Mouse (Mus musculus) retina, embryonic 14.5 days (tissue): ENCODE data around the gene Zc3h15.
"Not testable (repeated sequence)": the region's sequence is repeated elsewhere in the genome, so short reads cannot be mapped to it uniquely, and the experiment has no call there.

ENCODE experiments used
- DNase-seq: peaks from one replicate; pipeline ENCODE4 v3.0.0-alpha.2; 2015; ENCODE audit warnings: low spot score

Zc3h15 gene

DNA sequence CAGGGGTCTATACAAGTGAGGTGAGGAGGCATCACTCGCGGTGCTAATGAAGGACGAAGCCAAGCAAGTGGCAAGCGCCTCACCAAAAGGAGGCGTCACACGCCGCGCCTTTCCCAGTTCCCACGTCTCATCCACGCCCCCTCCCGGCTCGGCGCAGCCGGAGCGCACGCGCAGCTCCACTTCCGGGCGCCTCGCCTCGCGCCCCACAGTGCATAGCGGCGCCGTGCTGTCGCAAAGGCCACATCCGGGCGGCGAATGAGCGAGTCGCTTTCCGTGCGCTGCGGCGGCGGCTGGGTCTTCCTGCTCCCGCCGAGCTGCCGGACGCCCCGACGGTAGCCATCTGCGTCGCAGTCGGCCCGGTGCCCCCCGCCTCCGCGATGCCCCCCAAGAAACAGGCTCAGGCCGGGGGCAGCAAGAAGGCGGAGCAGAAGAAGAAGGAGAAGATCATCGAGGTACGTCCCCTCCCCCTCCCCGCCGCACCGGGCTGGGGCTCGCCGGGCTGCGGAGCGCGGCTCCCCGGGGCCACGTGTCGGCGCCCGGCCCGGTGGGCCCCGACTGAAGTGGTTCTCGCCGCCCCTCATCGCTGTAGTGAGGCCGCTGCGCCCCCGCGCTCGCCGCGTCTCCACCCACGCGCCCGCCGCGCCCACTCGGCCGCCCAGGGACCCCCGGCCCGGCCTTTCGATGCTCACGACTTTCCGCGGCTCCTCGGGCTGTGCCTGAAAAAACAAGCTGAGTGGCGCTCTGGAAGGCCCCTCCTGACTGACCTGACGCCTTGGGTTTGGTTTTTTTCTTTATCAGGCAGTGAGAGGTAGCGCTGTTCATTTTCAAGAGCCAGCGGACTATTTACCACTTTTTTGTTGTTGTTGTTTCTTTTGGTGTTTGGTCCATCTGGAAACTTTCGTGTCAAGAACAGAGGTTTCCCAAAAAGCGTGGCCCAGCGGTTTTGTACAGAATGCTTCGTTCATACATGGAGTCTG, at the start of gene Zc3h15:
Gene Zc3h15, plus strand, starts transcription at position 160 of the 977 bp plus-strand sequence.
- peak; percentile 97 for DNase-seq

DNA sequence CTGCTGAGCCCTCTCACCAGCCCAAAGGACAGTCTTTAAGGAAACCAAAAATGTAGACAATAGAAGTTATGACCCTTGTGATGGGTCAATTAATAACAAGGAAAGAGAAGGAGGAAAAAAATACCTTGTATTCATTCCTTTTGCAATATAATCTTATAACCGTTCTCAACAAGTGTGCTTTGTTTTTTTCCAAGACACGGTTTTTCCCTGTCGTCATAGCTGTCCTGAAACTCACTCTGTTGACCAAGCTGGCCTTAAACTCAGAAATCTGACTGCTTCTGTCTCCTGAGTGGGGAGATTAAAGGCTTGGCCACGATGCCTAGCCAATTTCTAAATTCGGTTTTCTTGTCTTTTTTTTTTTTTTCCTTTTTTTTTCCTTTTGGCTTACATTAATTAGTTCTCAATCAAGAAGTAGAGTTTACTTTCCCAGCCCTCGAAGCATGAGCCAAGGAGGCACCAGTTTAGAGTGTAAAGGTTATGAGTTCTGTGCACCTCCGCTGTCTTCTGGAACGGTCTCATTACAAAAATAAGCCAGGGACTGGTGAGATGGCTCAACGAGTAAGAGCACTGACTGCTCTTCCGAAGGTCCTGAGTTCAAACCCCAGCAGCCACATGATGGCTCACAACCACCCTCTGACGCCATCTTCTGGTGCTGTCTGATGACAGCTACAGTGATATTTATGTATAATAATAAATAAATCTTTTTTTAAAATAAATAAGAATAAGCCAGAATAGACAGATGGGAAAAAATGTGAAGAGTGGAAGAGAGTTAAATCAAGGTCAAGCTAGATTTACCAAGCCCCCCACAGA, 23.5 kb upstream of the Zc3h15 start:
- DNase-seq: no peak

DNA sequence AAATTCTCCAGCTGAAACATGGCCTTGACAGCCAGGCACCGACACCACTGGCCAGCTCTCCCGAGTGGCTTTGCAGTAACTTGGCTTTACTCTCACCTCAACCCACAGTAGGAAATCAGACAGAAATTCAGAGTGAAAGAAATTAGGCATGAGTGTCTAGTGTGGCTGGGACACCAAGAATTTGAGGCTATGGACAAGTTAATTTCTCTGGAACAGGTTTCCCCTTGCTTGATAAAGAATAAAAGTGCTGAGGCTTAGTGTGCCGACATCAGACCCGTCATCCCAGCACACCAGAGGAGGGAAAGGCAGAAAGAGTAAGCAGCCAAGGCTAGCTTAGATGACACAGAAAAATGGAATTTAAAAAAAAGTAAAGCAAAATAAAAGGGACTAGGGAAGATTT, 22.7 kb upstream of the Zc3h15 start:
- DNase-seq: no peak

DNA sequence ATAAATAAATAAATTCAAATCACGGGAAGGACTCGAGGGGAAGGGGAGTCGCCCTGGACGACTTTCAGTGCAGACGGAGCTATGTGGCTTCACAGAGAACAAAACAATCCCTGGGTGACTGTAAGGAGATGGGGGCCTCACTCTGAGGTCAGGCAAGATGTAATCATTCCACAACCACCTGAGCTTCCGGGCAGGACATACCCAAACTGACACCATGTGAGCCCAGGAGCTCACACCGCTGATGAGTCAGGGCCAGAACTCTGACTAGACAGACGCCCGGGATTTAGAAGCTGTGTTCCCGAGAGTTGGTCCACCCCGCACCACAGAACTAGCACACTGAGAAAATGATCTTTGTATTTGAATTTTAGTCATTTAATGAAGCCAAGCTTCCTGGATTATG, 21.4 kb upstream of the Zc3h15 start:
- no peak for DNase-seq

DNA sequence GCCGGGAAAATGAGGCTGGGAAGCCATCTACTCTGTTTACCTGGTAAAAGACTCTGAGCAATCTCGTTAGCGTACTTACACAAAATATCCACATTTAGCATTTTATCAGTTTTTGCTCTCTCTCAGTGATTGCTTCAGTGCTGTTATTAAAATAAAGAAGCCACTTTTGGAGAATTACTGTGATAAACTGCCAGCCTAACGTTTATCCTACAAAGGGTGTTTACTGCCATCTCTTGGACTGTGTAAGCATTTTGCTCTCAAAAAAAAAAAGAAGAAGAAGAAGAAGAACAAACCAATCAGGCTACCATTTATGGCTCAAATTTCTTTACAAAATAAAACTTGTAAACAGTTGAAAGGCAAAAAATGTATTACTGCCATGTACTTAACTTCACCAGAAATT, 20.2 kb upstream of the Zc3h15 start:
- no peak for DNase-seq

DNA sequence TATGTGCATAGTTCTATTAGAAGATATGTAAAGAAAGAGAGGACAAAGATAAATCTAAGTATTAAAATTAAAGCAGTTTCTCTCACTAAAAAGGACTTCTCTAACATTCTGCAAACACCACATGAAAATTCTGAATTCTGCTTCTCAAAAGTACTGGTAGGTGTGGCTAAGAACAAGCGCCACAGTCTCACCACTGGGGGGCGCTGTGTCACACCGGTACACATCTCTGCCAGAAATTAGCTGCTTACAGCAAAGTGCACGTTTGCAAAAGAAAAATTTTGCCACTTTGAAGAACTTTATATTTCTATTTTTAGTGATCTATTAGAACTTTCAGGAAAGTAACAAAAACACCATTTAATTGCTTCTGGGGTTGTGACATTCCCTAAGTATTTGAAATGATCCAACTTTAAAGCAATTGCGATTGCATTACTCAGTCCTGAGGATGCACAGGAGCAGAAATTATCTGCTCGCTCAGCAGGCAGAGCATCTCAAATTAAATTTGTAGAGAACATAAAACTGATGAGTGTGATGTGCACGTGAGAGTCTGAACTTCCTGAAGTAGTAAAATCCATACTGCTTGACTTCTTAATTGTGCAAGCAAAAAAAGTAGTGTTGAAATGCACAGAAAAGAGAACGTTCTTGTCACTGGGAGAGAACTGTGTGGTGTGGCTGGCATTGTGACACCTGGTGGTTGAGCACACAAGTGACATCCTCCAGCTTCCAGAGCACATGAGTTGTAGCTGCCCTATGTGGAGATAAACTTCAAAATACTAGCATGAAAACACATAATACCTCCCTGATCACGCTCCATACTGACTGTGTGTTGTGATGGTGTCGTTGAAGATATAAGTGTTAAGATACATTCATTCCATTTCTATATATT, 18.8 kb upstream of the Zc3h15 start:
- DNase-seq: peak; percentile 85

DNA sequence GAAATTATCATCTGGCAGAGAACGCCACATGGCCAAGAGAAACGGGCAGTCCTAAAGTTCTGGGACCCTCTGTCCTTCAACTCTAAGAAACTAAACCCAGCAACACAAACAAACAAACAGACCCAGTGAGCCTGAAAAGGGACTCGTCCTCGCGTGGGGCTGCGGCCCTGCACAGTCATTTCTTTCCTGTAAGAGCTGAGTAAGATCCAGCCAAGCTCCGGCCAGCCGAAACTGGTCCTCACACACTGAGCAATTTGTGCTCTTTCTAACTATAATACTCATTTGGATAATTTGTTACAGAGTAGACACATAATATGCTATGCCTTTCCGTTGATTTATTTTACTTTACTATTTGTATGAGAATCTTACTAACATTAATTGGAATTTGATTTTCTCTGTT, 17.4 kb upstream of the Zc3h15 start:
- no peak for DNase-seq

DNA sequence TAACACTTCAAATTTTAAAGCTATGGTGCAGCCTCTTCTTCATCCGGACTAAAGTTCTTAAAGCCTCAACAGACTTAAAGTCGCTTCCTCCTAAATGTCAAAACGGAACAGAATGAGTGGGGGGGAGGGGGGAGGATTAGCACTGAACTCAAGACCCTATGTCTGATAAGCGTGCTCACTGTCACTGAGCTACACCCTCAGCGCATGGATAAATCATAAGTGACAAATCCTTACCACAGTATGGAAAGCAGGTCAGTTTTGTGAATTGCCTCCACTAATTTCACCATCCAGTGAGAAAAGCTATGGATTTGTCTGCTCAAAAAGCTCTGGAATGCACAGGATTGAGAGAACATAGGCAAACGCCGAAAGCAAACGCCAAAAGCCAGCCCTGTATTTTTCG, 16.7 kb upstream of the Zc3h15 start:
- peak; percentile 27 for DNase-seq

DNA sequence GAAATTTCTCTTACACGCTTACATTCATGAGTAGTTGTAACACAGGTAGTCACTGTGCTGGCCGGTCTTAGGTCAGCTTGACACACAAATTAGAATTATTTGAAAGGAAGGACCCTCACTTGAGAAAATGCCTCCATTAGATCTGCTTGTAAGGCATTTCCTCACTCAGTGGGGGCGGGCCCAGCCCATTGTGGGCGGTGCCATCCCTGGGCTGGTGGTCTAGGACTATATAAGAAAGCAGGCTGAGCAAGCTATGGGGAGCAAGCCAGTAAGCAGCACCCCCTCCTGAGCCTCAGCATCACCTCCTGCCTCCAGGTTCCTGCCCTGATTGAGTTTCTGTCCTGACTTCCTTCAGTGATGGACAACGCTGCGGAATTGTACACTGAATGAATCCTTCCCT, 16.3 kb upstream of the Zc3h15 start:
- no peak for DNase-seq

DNA sequence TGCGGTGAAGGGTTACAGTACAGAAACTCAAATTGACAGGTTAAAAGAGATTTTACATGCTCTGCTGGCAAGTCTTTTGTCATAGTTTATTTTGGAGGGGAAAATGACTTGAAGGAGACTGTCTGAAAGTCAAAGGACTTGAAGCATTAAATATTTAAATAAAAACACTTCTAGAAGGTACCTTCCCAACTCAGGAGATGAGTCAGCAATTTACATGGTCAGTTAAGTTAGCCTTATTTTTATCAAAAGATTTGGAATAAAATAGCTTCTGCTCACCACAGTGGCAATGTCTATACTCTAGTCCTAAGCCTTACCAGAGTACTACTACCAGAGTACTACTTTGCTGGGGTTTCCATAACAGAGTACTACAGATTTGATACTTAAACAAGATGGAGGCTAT, 2.2 kb upstream of the Zc3h15 start:
- no peak for DNase-seq

DNA sequence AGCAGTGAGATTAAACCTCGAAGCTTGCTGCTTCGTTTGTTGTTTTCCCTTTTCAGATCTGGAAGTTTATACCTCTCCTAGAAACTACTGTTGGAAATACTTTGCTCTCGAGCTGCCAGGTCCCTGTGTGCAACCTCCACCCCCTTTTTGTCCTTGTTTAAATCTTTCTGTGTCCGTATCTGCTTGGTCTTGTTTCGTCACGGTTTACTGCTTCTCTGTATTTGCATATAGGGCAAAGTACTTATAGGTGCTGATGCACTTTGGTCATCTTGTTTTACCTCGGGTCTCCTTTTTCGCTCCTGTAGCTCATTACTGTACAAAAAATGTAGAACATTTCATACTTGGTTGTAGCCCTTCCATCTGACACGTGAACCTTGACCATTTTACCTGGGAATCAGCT, 4.7 kb downstream of the Zc3h15 start:
- no peak for DNase-seq

DNA sequence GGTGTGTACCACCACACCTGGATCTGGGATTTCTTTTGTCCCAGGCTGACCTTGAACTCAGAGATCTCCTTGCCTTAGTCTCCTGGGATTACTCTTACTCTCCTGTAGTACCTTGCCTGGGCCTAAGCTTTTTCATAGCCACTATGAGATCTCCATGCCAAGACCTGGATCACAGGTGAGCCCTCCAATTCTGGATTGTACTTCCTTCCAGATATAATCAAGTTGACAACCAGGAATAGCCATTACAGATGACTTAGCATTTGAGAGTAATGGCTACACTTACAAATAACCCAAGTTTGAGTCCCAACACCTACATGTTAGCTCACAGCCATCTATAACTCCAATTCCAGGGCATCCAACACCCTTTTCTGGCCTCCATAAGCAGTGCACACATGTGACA, 8.4 kb downstream of the Zc3h15 start:
- no peak for DNase-seq

DNA sequence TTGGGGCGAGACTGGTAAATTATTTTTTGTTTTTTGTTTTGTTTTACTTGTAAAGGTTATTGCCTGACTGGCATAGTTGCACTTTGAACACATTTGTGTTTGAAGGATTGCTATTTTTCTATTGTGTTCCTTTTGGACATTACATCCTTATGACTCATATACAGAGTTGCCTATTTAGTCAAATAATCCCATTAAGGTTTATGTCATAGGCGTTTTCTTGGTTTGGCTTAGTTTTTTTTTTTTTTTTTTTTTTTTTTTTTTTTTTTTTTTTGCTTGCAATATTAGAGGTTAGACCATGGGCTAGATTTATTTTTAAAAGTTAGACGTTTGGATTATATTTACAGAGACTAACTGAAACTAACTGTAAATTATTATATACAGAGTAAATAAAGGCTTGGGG, 15.0 kb downstream of the Zc3h15 start:
- no peak for DNase-seq

DNA sequence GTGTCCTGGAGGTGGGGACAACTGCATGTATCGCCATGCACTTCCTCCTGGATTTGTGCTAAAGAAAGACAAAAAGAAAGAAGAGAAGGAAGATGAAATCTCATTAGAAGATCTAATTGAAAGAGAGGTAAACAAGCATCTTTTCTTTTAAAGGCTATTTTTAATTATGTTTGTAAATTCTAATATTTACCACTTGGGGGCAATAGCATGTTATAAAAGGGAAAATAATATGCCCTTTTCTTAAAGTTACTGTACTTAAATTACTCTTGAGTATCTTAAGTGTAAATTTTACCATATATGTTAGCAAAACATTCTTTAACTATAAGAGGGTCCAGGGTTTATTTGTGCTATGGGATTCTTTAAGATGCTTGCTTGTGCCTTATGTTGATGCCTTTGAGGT, 15.9 kb downstream of the Zc3h15 start:
- no peak for DNase-seq

DNA sequence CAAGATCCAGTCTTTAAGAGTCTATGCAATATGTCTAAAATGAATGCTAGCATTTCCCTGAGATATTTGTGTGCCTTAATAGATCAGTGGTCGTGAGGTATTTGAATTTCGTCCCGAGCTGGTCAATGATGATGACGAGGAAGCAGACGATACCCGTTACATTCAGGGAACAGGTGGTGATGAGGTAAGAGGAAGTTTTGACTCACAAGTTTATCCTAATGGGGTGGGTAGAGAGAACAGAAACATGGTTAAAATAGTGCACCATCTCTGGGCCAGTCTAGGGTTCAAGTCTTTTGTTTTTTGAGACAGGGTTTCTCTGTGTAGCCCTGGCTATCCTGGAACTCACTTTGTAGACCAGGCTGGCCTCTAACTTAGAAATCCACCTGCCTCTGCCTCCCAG, 17.1 kb downstream of the Zc3h15 start:
- DNase-seq: no peak

DNA sequence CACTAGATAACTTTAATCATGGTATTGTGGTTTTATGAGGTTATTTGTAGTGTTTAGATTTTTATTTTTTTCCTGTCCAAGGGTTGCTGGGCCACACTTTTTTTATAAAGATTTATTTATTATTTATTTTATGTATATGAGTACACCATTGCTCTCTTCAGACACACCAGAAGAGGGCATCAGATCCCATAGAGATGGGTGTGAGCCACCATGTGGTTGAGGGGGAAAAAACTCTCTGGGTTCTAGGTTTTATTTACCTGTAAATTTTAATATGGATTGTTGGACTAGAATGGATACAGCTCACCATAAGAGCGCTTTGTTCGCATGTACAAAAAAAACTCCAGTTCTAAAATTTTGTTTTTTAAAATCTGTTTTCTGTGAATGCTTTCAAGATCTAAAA, 20.8 kb downstream of the Zc3h15 start:
- not testable (repeated sequence) for DNase-seq

DNA sequence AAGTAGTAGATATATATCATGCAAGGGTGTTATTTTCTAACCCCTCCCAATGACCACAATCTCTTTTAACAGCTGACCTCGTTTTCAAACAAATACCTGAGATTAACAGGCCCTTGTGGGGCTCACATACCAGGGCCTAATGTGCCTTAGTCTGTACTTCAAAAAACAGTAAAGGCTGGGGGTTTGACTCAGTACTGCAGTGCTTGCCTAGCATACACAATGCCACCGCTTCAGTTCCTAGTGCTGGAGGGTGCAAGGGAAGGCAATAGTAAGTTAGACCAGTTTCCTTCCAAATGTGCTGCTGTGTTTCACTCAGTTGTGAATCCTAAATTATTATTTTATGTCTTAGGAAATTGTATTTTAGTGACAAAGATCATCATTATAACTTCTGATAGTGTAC, 23.2 kb downstream of the Zc3h15 start:
- DNase-seq: no peak

DNA sequence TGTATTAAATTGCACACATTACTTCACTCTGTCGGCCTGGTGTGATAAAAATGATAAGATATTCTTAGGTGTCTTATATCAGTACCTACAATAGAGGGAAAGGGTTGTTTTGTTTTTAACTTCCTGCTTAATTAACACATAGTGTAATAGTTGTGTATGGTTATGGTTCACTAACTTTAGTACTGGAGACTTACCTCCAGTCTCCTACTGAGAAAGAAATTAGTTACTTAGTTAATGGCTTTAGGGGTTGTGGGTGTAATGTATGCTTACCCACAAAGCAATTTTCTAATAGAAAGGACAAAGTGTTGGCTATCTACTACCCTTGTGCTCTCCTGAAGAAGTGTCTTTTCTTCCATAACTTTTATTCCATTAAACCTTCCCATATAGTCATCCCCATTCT, 23.8 kb downstream of the Zc3h15 start:
- no peak for DNase-seq

DNA sequence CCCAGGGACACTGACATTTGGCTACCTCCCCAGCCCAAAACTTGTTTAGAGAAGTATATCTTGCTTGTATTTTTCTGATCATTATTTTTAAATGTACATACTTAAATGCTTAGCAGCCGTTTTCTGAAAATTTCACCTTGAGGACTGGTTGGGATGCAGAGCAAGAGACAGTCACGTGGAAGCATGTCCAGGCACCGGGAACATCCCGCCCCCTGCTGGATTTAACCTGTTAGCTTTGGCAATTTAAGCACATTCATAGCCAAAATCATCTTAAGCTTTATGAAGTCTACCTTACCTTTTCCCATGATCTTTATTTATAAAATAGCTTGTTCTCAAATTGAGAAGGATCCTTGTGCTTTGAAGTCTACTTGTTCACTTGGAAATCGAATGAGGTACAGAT, 25.8 kb downstream of the Zc3h15 start:
- DNase-seq: no peak

DNA sequence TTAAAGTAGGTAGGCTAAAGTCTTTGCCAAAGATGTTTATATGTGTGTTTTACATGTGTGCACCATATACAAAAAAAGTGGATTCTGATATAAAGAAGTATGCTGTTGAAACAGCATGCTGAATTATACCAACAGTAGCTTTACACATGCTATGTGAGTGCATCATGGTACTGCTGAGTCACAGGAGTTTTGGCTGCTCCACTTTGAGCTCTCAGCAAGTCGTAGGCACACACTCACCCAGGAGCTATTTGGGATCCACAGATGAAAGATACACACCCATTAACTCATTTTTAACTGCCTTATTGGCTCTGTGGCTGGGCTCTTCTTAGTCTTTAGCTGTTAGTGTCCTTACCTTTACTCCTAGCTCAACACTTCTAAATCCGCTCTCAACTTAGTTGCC, 27.6 kb downstream of the Zc3h15 start:
- DNase-seq: no peak

DNA sequence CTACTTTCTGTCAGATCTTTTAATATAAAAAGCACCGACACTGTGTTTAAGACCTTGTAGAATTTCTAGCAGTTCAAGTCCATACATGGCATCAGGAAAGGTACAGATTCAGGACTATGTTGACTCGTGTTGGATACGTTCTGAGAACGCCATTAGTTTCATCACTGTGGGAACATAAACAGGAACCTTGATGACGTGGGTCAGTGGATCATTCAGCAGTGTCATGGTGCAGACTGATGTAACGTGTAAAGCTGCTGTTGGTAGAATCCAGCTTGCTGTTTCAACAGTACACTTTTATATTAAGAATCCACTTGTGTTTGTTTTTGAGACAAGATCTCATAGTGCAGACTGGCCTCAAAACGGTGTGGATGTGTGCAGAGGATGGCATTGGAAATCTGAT, 28.8 kb downstream of the Zc3h15 start:
- no peak for DNase-seq

DNA sequence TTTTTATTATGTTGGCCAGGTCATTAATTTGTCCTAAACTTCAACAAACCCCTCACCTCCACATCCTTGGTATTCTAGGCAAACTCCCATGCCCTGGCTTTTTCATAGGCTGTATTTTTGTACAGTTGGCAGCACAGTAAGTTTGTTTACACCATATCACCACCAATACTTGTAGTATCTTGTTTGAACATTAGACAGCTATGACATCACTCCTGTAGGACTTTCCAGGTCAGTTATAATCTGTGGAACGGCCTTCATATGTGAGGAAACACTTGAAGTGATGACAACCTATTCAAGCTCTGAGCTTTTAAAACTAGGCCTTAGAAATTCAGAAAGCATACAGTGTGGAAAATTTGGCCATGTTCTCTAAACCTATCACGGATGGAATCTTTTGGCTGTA, 29.6 kb downstream of the Zc3h15 start:
- no peak for DNase-seq
